Mouse (Mus musculus): ENCODE data around the gene 1700028K03Rik. TPM values are rescaled to one million over a fixed set of nuclear protein-coding genes. Genes with fewer than 3 reads are reported as not detected.
A peak's percentile ranks its signal among the peaks of the same experiment; 100 is the strongest.

The 1700028K03Rik gene
- total RNA-seq, 1 experiment, result 0.40 TPM

- H3K4me1 ChIP-seq (ENCODE audit: control insufficient read depth in 2 of 2, insufficient read depth in 2 of 2, low read length in 2 of 2, poor library complexity in 1 of 2), result no peaks in the 10 kb centered on the region
- H3K36me3 ChIP-seq (ENCODE audit: control insufficient read depth, insufficient read depth, low read length, poor library complexity, severe bottlenecking), result no peaks in the 10 kb centered on the region; the same call in 1 of the 2 replicates
- in situ Hi-C loops (cut with MboI; ENCODE audit: low sequenced_read_pairs in 2 of 2, unreplicated experiment in 2 of 2), result no loop called here
- H3K9ac ChIP-seq (ENCODE audit: insufficient read depth, low read depth, low read length, poor library complexity, severe bottlenecking), result no peak overlapping the region
- no peaks in the 10 kb centered on the region for H3K9me3 ChIP-seq (ENCODE audit: control insufficient read depth, insufficient read depth, low read depth, low read length)
- TF ChIP-seq ZC3H11A (IDR thresholded peaks at IDR 0.05; ENCODE audit: borderline replicate concordance, low read depth, low read length) (no peak), HCFC1 (IDR thresholded peaks at IDR 0.05; ENCODE audit: borderline replicate concordance, insufficient read depth, low read length) (no peak)
- no peak overlapping the region for H3K27ac ChIP-seq (ENCODE audit: insufficient read depth, low read depth, low read length, poor library complexity, severe bottlenecking)
- H3K4me3 ChIP-seq (ENCODE audit: insufficient read depth in 1 of 2, low read depth in 1 of 2, low read length in 2 of 2, poor library complexity in 1 of 2, severe bottlenecking in 1 of 2), result no peak overlapping the region
- no peak for DNase-seq (ENCODE audit: low read depth, low spot score)
Observed at GRCm38 (mm10) chr5:107500741-107501140, 33.8 kb upstream of the 1700028K03Rik start.

- Histone ChIP-seq H3K4me3 (ENCODE audit: insufficient read depth in 1 of 2, low read depth in 1 of 2, low read length in 2 of 2, poor library complexity in 1 of 2, severe bottlenecking in 1 of 2) (no peak within 1 kb of the TSS), H3K9ac (ENCODE audit: insufficient read depth, low read depth, low read length, poor library complexity, severe bottlenecking) (no peak within 1 kb of the TSS), H3K9me3 (ENCODE audit: control insufficient read depth, insufficient read depth, low read depth, low read length) (no peaks in the 10 kb centered on the region), H3K36me3 (ENCODE audit: control insufficient read depth, insufficient read depth, low read length, poor library complexity, severe bottlenecking) (no peaks in the 10 kb centered on the region; the same call in 1 of the 2 replicates), H3K27ac (ENCODE audit: insufficient read depth, low read depth, low read length, poor library complexity, severe bottlenecking) (no peak within 1 kb of the TSS), H3K4me1 (ENCODE audit: control insufficient read depth in 2 of 2, insufficient read depth in 2 of 2, low read length in 2 of 2, poor library complexity in 1 of 2) (no peaks in the 10 kb centered on the region)
- no peak for TF ChIP-seq ZC3H11A (IDR thresholded peaks at IDR 0.05; ENCODE audit: borderline replicate concordance, low read depth, low read length)
- no peak for TF ChIP-seq CHD2 (IDR thresholded peaks at IDR 0.05; ENCODE audit: low read depth, low read length)
- no peak for TF ChIP-seq HCFC1 (IDR thresholded peaks at IDR 0.05; ENCODE audit: borderline replicate concordance, insufficient read depth, low read length)
- TF ChIP-seq MAFK (IDR thresholded peaks at IDR 0.05; ENCODE audit: insufficient read depth, low read depth, low read length), result no peak
- no peak for TF ChIP-seq ZNF384 (IDR thresholded peaks at IDR 0.05; ENCODE audit: low read depth, low read length)
- DNase-seq (ENCODE audit: low read depth, low spot score), result no peak
- in situ Hi-C loops (cut with MboI; ENCODE audit: low sequenced_read_pairs in 2 of 2, unreplicated experiment in 2 of 2), result no loop called here
Observed at GRCm38 (mm10) chr5:107507321-107507720, 27.2 kb upstream of the 1700028K03Rik start, which contains the start of gene Gm42669. Gene Gm42669, plus strand, starts transcription at chr5:107507621.

- Histone ChIP-seq H3K9ac (ENCODE audit: insufficient read depth, low read depth, low read length, poor library complexity, severe bottlenecking) (no peak overlapping the region), H3K4me3 (ENCODE audit: insufficient read depth in 1 of 2, low read depth in 1 of 2, low read length in 2 of 2, poor library complexity in 1 of 2, severe bottlenecking in 1 of 2) (no peak overlapping the region), H3K27ac (ENCODE audit: insufficient read depth, low read depth, low read length, poor library complexity, severe bottlenecking) (no peak overlapping the region), H3K9me3 (ENCODE audit: control insufficient read depth, insufficient read depth, low read depth, low read length) (no peaks in the 10 kb centered on the region), H3K36me3 (ENCODE audit: control insufficient read depth, insufficient read depth, low read length, poor library complexity, severe bottlenecking) (no peaks in the 10 kb centered on the region), H3K4me1 (ENCODE audit: control insufficient read depth in 2 of 2, insufficient read depth in 2 of 2, low read length in 2 of 2, poor library complexity in 1 of 2) (no peaks in the 10 kb centered on the region)
- no peak for DNase-seq (ENCODE audit: low read depth, low spot score)
- TF ChIP-seq MAFK (IDR thresholded peaks at IDR 0.05; ENCODE audit: insufficient read depth, low read depth, low read length) (no peak), ZC3H11A (IDR thresholded peaks at IDR 0.05; ENCODE audit: borderline replicate concordance, low read depth, low read length) (no peak), ZNF384 (IDR thresholded peaks at IDR 0.05; ENCODE audit: low read depth, low read length) (no peak), CHD2 (IDR thresholded peaks at IDR 0.05; ENCODE audit: low read depth, low read length) (no peak), HCFC1 (IDR thresholded peaks at IDR 0.05; ENCODE audit: borderline replicate concordance, insufficient read depth, low read length) (no peak)
- in situ Hi-C loops (cut with MboI; ENCODE audit: low sequenced_read_pairs in 2 of 2, unreplicated experiment in 2 of 2), result no loop called here
Observed at GRCm38 (mm10) chr5:107510503-107510902, 24.0 kb upstream of the 1700028K03Rik start.

- no peaks in the 10 kb centered on the region for H3K9me3 ChIP-seq (ENCODE audit: control insufficient read depth, insufficient read depth, low read depth, low read length)
- DNase-seq (ENCODE audit: low read depth, low spot score), result no peak
- in situ Hi-C loops (cut with MboI; ENCODE audit: low sequenced_read_pairs in 2 of 2, unreplicated experiment in 2 of 2), result no loop called here
- no peak overlapping the region for H3K4me3 ChIP-seq (ENCODE audit: insufficient read depth in 1 of 2, low read depth in 1 of 2, low read length in 2 of 2, poor library complexity in 1 of 2, severe bottlenecking in 1 of 2)
- H3K36me3 ChIP-seq (ENCODE audit: control insufficient read depth, insufficient read depth, low read length, poor library complexity, severe bottlenecking), result no peaks in the 10 kb centered on the region
- TF ChIP-seq MAFK (IDR thresholded peaks at IDR 0.05; ENCODE audit: insufficient read depth, low read depth, low read length) (no peak), HCFC1 (IDR thresholded peaks at IDR 0.05; ENCODE audit: borderline replicate concordance, insufficient read depth, low read length) (no peak), CHD2 (IDR thresholded peaks at IDR 0.05; ENCODE audit: low read depth, low read length) (no peak), ZNF384 (IDR thresholded peaks at IDR 0.05; ENCODE audit: low read depth, low read length) (no peak), ZC3H11A (IDR thresholded peaks at IDR 0.05; ENCODE audit: borderline replicate concordance, low read depth, low read length) (no peak)
- no peak overlapping the region for H3K27ac ChIP-seq (ENCODE audit: insufficient read depth, low read depth, low read length, poor library complexity, severe bottlenecking)
- no peaks in the 10 kb centered on the region for H3K4me1 ChIP-seq (ENCODE audit: control insufficient read depth in 2 of 2, insufficient read depth in 2 of 2, low read length in 2 of 2, poor library complexity in 1 of 2)
- no peak overlapping the region for H3K9ac ChIP-seq (ENCODE audit: insufficient read depth, low read depth, low read length, poor library complexity, severe bottlenecking)
Observed at GRCm38 (mm10) chr5:107511326-107511725, 23.2 kb upstream of the 1700028K03Rik start.

- H3K27ac ChIP-seq (ENCODE audit: insufficient read depth, low read depth, low read length, poor library complexity, severe bottlenecking), result no peak overlapping the region
- in situ Hi-C loops (cut with MboI; ENCODE audit: low sequenced_read_pairs in 2 of 2, unreplicated experiment in 2 of 2), result no loop called here
- DNase-seq (ENCODE audit: low read depth, low spot score), result peak; percentile 37
Observed at GRCm38 (mm10) chr5:107513583-107513982, 20.9 kb upstream of the 1700028K03Rik start.

More at GRCm38 (mm10) chr5:107513583-107513982, 20.9 kb upstream of the 1700028K03Rik start:
- Histone ChIP-seq H3K4me1 (ENCODE audit: control insufficient read depth in 2 of 2, insufficient read depth in 2 of 2, low read length in 2 of 2, poor library complexity in 1 of 2) (no peaks in the 10 kb centered on the region), H3K36me3 (ENCODE audit: control insufficient read depth, insufficient read depth, low read length, poor library complexity, severe bottlenecking) (no peaks in the 10 kb centered on the region), H3K9me3 (ENCODE audit: control insufficient read depth, insufficient read depth, low read depth, low read length) (no peaks in the 10 kb centered on the region), H3K9ac (ENCODE audit: insufficient read depth, low read depth, low read length, poor library complexity, severe bottlenecking) (no peak overlapping the region), H3K4me3 (ENCODE audit: insufficient read depth in 1 of 2, low read depth in 1 of 2, low read length in 2 of 2, poor library complexity in 1 of 2, severe bottlenecking in 1 of 2) (no peak overlapping the region)
- no peak for TF ChIP-seq MAFK (IDR thresholded peaks at IDR 0.05; ENCODE audit: insufficient read depth, low read depth, low read length)
- no peak for TF ChIP-seq HCFC1 (IDR thresholded peaks at IDR 0.05; ENCODE audit: borderline replicate concordance, insufficient read depth, low read length)
- no peak for TF ChIP-seq CHD2 (IDR thresholded peaks at IDR 0.05; ENCODE audit: low read depth, low read length)
- TF ChIP-seq ZNF384 (IDR thresholded peaks at IDR 0.05; ENCODE audit: low read depth, low read length), result no peak
- TF ChIP-seq ZC3H11A (IDR thresholded peaks at IDR 0.05; ENCODE audit: borderline replicate concordance, low read depth, low read length), result no peak

Data from ES-E14 (cell line).